Mouse (Mus musculus): ENCODE results near the gene Zfp146. TPM values are rescaled to one million over a fixed set of nuclear protein-coding genes. Genes with fewer than 3 reads are reported as not detected.

Gene Zfp146
- total RNA-seq, 1 experiment: 37.9 TPM

- peak within 1 kb of the TSS; percentile 34 to 37 for H3K4me3 ChIP-seq (ENCODE audit: insufficient read depth in 1 of 2, low read depth in 1 of 2, low read length in 2 of 2, poor library complexity in 1 of 2, severe bottlenecking in 1 of 2)
These were observed 29.0 kb upstream of the Zfp146 start, which contains the start of gene Capns1 for GRCm38 (mm10) chr7:30198481-30198971. Gene Capns1, minus strand, starts transcription at chr7:30198811.

GRCm38 (mm10) chr7:30197592-30198129 lies 28.1 kb upstream of the Zfp146 start:
- TF ChIP-seq MAFK (IDR thresholded peaks at IDR 0.05; ENCODE audit: insufficient read depth, low read depth, low read length) (peak; percentile 40; the same call in 1 of the 2 replicates), HCFC1 (IDR thresholded peaks at IDR 0.05; ENCODE audit: borderline replicate concordance, insufficient read depth, low read length) (no peak)
- H3K4me3 ChIP-seq (ENCODE audit: insufficient read depth in 1 of 2, low read depth in 1 of 2, low read length in 2 of 2, poor library complexity in 1 of 2, severe bottlenecking in 1 of 2): peak overlapping the region; percentile 34 to 37; a peak in 3 of 4 replicates
- H3K4me1 ChIP-seq (ENCODE audit: control insufficient read depth in 2 of 2, insufficient read depth in 2 of 2, low read length in 2 of 2, poor library complexity in 1 of 2): peaks cover 7 to 18% of the 10 kb centered on the region in 2 experiments
- in situ Hi-C loops (cut with MboI; ENCODE audit: low sequenced_read_pairs in 2 of 2, unreplicated experiment in 2 of 2): no loop called here
- no peaks in the 10 kb centered on the region for H3K9me3 ChIP-seq (ENCODE audit: control insufficient read depth, insufficient read depth, low read depth, low read length)
- peak overlapping the region; percentile 93 for H3K27ac ChIP-seq (ENCODE audit: insufficient read depth, low read depth, low read length, poor library complexity, severe bottlenecking)
- no peak for DNase-seq (ENCODE audit: low read depth, low spot score)
- no peaks in the 10 kb centered on the region for H3K36me3 ChIP-seq (ENCODE audit: control insufficient read depth, insufficient read depth, low read length, poor library complexity, severe bottlenecking)
- peak overlapping the region; percentile 74 for H3K9ac ChIP-seq (ENCODE audit: insufficient read depth, low read depth, low read length, poor library complexity, severe bottlenecking)

More at GRCm38 (mm10) chr7:30198481-30198971, 29.0 kb upstream of the Zfp146 start, which contains the start of gene Capns1:
- TF ChIP-seq CHD2 (IDR thresholded peaks at IDR 0.05; ENCODE audit: low read depth, low read length) (no peak), ZC3H11A (IDR thresholded peaks at IDR 0.05; ENCODE audit: borderline replicate concordance, low read depth, low read length) (peak; percentile 37; the same call in 1 of the 2 replicates), ZNF384 (IDR thresholded peaks at IDR 0.05; ENCODE audit: low read depth, low read length) (no peak), HCFC1 (IDR thresholded peaks at IDR 0.05; ENCODE audit: borderline replicate concordance, insufficient read depth, low read length) (peak; percentile 56; the same call in 1 of the 2 replicates), MAFK (IDR thresholded peaks at IDR 0.05; ENCODE audit: insufficient read depth, low read depth, low read length) (0 out of 2 replicates have a peak, but pooled peaks have one; percentile 28)
- Histone ChIP-seq H3K9ac (ENCODE audit: insufficient read depth, low read depth, low read length, poor library complexity, severe bottlenecking) (peak within 1 kb of the TSS; percentile 74), H3K4me1 (ENCODE audit: control insufficient read depth in 2 of 2, insufficient read depth in 2 of 2, low read length in 2 of 2, poor library complexity in 1 of 2) (peaks cover 7 to 20% of the 10 kb centered on the region in 2 experiments), H3K36me3 (ENCODE audit: control insufficient read depth, insufficient read depth, low read length, poor library complexity, severe bottlenecking) (no peaks in the 10 kb centered on the region), H3K27ac (ENCODE audit: insufficient read depth, low read depth, low read length, poor library complexity, severe bottlenecking) (peak within 1 kb of the TSS; percentile 93), H3K9me3 (ENCODE audit: control insufficient read depth, insufficient read depth, low read depth, low read length) (no peaks in the 10 kb centered on the region)
- peak; percentile 93 for DNase-seq (ENCODE audit: low read depth, low spot score)
- in situ Hi-C loops (cut with MboI; ENCODE audit: low sequenced_read_pairs in 2 of 2, unreplicated experiment in 2 of 2): no loop called here

- H3K9ac ChIP-seq (ENCODE audit: insufficient read depth, low read depth, low read length, poor library complexity, severe bottlenecking): peak overlapping the region; percentile 50; the same call in 1 of the 2 replicates
- 0 out of 4 replicates have a peak overlapping the region, but pooled peaks of 1 of the 2 experiments have one; percentile 80 for H3K4me3 ChIP-seq (ENCODE audit: insufficient read depth in 1 of 2, low read depth in 1 of 2, low read length in 2 of 2, poor library complexity in 1 of 2, severe bottlenecking in 1 of 2)
- H3K27ac ChIP-seq (ENCODE audit: insufficient read depth, low read depth, low read length, poor library complexity, severe bottlenecking): peak overlapping the region; percentile 93
- H3K9me3 ChIP-seq (ENCODE audit: control insufficient read depth, insufficient read depth, low read depth, low read length): no peaks in the 10 kb centered on the region
- DNase-seq (ENCODE audit: low read depth, low spot score): no peak
- peaks cover 8% of the 10 kb centered on the region for H3K36me3 ChIP-seq (ENCODE audit: control insufficient read depth, insufficient read depth, low read length, poor library complexity, severe bottlenecking)
- TF ChIP-seq ZC3H11A (IDR thresholded peaks at IDR 0.05; ENCODE audit: borderline replicate concordance, low read depth, low read length) (no peak), CHD2 (IDR thresholded peaks at IDR 0.05; ENCODE audit: low read depth, low read length) (no peak), ZNF384 (IDR thresholded peaks at IDR 0.05; ENCODE audit: low read depth, low read length) (no peak), MAFK (IDR thresholded peaks at IDR 0.05; ENCODE audit: insufficient read depth, low read depth, low read length) (no peak), HCFC1 (IDR thresholded peaks at IDR 0.05; ENCODE audit: borderline replicate concordance, insufficient read depth, low read length) (no peak)
- in situ Hi-C loops (cut with MboI; ENCODE audit: low sequenced_read_pairs in 2 of 2, unreplicated experiment in 2 of 2): no loop called here
- H3K4me1 ChIP-seq (ENCODE audit: control insufficient read depth in 2 of 2, insufficient read depth in 2 of 2, low read length in 2 of 2, poor library complexity in 1 of 2): peaks cover 7 to 16% of the 10 kb centered on the region in 2 experiments; a peak in 3 of 4 replicates
These were observed 26.6 kb upstream of the Zfp146 start for GRCm38 (mm10) chr7:30196171-30196570.

- Histone ChIP-seq H3K4me1 (ENCODE audit: control insufficient read depth in 2 of 2, insufficient read depth in 2 of 2, low read length in 2 of 2, poor library complexity in 1 of 2) (peaks cover 7 to 16% of the 10 kb centered on the region in 2 experiments; a peak in 3 of 4 replicates), H3K9me3 (ENCODE audit: control insufficient read depth, insufficient read depth, low read depth, low read length) (no peaks in the 10 kb centered on the region), H3K36me3 (ENCODE audit: control insufficient read depth, insufficient read depth, low read length, poor library complexity, severe bottlenecking) (peaks cover 10% of the 10 kb centered on the region), H3K9ac (ENCODE audit: insufficient read depth, low read depth, low read length, poor library complexity, severe bottlenecking) (peak overlapping the region; percentile 50; the same call in 1 of the 2 replicates), H3K4me3 (ENCODE audit: insufficient read depth in 1 of 2, low read depth in 1 of 2, low read length in 2 of 2, poor library complexity in 1 of 2, severe bottlenecking in 1 of 2) (peak overlapping the region; percentile 80 to 86), H3K27ac (ENCODE audit: insufficient read depth, low read depth, low read length, poor library complexity, severe bottlenecking) (peak overlapping the region; percentile 48; the same call in 1 of the 2 replicates)
- in situ Hi-C loops (cut with MboI; ENCODE audit: low sequenced_read_pairs in 2 of 2, unreplicated experiment in 2 of 2): no loop called here
- no peak for TF ChIP-seq ZC3H11A (IDR thresholded peaks at IDR 0.05; ENCODE audit: borderline replicate concordance, low read depth, low read length)
- no peak for TF ChIP-seq ZNF384 (IDR thresholded peaks at IDR 0.05; ENCODE audit: low read depth, low read length)
- no peak for TF ChIP-seq CHD2 (IDR thresholded peaks at IDR 0.05; ENCODE audit: low read depth, low read length)
- TF ChIP-seq HCFC1 (IDR thresholded peaks at IDR 0.05; ENCODE audit: borderline replicate concordance, insufficient read depth, low read length): no peak
- TF ChIP-seq MAFK (IDR thresholded peaks at IDR 0.05; ENCODE audit: insufficient read depth, low read depth, low read length): no peak
- DNase-seq (ENCODE audit: low read depth, low spot score): no peak
These were observed 25.9 kb upstream of the Zfp146 start for GRCm38 (mm10) chr7:30195461-30195860.
